Mouse (Mus musculus): ENCODE results near the gene Selenos. TPM values are rescaled to one million over a fixed set of nuclear protein-coding genes. Genes with fewer than 3 reads are reported as not detected.
"Not testable (repeated sequence)": the region's sequence is repeated elsewhere in the genome, so short reads cannot be mapped to it uniquely, and the experiment has no call there.

Selenos gene
- polyA plus RNA-seq, 1 experiment from 2014 or later, result 140 TPM

DNA sequence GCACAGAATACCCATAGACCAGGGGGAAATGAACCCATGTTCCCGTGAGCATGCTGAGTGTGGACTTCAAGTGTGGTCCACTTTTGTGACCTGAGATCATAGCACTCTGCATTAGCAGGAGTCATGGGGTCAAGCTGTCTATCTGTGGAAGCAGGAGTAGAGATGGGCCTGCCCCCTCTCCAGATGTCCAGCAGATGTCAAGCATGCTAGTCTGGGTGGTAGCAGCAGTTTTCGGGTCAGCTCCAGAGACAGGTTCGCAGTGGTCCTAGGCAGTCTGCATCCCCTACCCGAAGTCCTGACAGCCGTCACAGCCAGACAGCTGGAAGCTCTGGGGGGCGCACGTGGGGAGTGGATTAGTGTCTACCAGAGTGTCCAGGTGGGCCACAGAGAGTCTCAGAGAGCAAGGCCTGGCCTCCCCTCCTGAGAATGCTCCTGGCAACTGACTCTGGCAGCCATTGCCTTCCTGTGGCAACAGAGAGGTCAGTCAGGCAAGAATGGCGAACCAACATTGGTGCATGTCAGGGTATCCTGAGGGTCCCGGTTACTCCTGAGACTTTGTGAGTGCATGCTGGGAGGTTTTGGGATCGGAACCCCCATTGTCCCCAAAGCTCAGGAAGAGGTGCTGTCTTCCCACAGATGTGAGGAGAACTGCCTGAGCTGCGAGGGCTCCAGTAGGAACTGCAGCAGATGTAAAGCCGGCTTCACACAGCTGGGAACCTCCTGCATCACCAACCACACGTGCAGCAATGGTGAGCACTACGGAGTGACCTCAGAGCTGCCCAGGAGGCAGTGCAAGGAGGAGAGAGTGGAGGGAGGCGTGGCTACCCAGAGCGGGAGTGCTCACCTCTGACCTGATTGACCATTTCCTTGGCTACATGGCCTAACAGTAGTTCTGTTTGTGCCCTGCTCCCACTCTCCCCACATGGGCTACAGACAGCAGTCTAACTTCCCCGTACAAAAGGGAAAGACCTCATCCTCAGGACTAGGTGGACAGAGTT lies 32.2 kb upstream of the Selenos start:
- ATAC-seq (ENCODE audit: low read depth), result no peak
- no peak overlapping the region for H3K9ac ChIP-seq (ENCODE audit: low read depth, low read length)
- 0 out of 2 replicates have a peak, but pooled peaks cover 3% of the 10 kb centered on the region for H3K27me3 ChIP-seq (replicated peaks; ENCODE audit: control insufficient read depth, insufficient read depth, low read length)
- DNase-seq (ENCODE audit: low spot score), result no peak
- no peak overlapping the region for H3K4me3 ChIP-seq (ENCODE audit: low read depth, low read length)
- H3K4me2 ChIP-seq (ENCODE audit: low read depth, low read length), result no peak overlapping the region
- no peaks in the 10 kb centered on the region for H3K9me3 ChIP-seq (ENCODE audit: control insufficient read depth, low read length)
- H3K36me3 ChIP-seq (ENCODE audit: control insufficient read depth, insufficient read depth, low read length), result no peaks in the 10 kb centered on the region
- no peak overlapping the region for H3K27ac ChIP-seq (replicated peaks; ENCODE audit: low read depth, low read length)
- H3K4me1 ChIP-seq (ENCODE audit: control insufficient read depth, insufficient read depth, low read length), result 0 out of 2 replicates have a peak, but pooled peaks cover 9% of the 10 kb centered on the region
- WGBS, result 42% methylated on average over 17 of the region's 17 CpGs

DNA sequence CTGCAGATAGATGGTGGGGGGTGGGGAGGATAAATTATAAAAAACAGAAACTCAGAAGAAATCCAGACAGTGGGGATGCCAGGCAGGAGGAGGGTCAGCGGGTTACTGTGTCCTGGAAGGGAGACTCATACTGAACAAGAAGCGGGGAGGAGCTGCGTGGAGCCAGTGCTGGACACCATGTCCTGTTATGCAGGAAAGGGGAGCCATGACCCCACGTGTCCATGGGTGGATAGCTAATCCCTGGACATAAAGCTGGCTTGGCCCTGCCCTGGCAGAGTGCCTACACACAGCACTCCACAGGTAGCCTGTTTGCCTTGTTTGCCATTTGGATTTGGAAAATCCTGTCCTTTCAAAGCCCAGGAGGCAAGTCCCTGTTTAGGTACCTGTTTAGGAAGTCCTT lies 31.5 kb upstream of the Selenos start:
- H3K4me1 ChIP-seq (ENCODE audit: control insufficient read depth, insufficient read depth, low read length), result 0 out of 2 replicates have a peak, but pooled peaks cover 9% of the 10 kb centered on the region
- no peaks in the 10 kb centered on the region for H3K36me3 ChIP-seq (ENCODE audit: control insufficient read depth, insufficient read depth, low read length)
- no peak overlapping the region for H3K4me3 ChIP-seq (ENCODE audit: low read depth, low read length)
- H3K9me3 ChIP-seq (ENCODE audit: control insufficient read depth, low read length), result no peaks in the 10 kb centered on the region
- DNase-seq (ENCODE audit: low spot score), result no peak
- no peak overlapping the region for H3K9ac ChIP-seq (ENCODE audit: low read depth, low read length)
- H3K27ac ChIP-seq (replicated peaks; ENCODE audit: low read depth, low read length), result no peak overlapping the region
- ATAC-seq (ENCODE audit: low read depth), result no peak
- 0 out of 2 replicates have a peak, but pooled peaks cover 1% of the 10 kb centered on the region for H3K27me3 ChIP-seq (replicated peaks; ENCODE audit: control insufficient read depth, insufficient read depth, low read length)
- WGBS, result 60% methylated on average over 4 of the region's 4 CpGs
- no peak overlapping the region for H3K4me2 ChIP-seq (ENCODE audit: low read depth, low read length)

DNA sequence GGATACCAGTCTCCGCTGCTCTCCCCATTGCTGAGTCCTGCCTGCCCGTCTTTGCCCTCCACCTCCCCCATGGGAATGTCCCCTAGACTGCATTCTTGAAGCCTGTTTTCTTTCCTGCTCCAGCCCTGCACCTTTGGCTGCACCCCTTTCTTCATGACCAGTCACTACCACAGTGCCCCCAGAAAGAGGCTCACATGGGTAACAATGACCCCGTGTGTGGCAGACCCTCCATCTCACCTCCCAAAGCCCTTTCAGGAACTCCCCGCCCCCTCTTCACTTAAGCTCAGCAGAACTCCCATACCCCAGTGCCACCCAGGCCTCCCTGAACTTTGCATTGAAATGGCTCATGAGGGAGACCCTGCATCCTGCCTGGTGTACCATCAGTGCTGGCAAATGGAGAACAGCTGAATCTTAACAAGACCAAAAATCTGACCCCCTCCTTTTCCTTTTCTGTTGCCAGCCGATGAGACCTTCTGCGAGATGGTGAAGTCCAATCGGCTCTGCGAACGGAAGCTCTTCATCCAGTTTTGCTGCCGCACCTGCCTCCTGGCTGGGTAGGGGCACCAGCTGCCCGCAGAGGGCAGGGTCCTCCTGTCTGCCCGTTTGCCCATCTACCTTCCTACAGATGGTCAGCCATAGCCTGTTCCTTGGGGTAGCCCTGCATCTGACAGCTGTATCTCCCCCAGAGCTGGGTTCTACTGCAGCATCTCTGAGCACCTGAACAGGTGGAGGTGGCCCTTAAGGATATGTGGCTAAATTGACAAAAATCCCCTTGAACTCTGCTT lies 30.8 kb upstream of the Selenos start:
- H3K27me3 ChIP-seq (replicated peaks; ENCODE audit: control insufficient read depth, insufficient read depth, low read length), result no peaks in the 10 kb centered on the region
- 0 out of 2 replicates have a peak, but pooled peaks cover 9% of the 10 kb centered on the region for H3K4me1 ChIP-seq (ENCODE audit: control insufficient read depth, insufficient read depth, low read length)
- no peak overlapping the region for H3K9ac ChIP-seq (ENCODE audit: low read depth, low read length)
- H3K9me3 ChIP-seq (ENCODE audit: control insufficient read depth, low read length), result no peaks in the 10 kb centered on the region
- H3K4me2 ChIP-seq (ENCODE audit: low read depth, low read length), result no peak overlapping the region
- 84% methylated on average over 12 of the region's 12 CpGs for WGBS
- DNase-seq (ENCODE audit: low spot score) (no peak), ATAC-seq (ENCODE audit: low read depth) (no peak)
- H3K36me3 ChIP-seq (ENCODE audit: control insufficient read depth, insufficient read depth, low read length), result no peaks in the 10 kb centered on the region
- H3K4me3 ChIP-seq (ENCODE audit: low read depth, low read length), result no peak overlapping the region
- no peak overlapping the region for H3K27ac ChIP-seq (replicated peaks; ENCODE audit: low read depth, low read length)

DNA sequence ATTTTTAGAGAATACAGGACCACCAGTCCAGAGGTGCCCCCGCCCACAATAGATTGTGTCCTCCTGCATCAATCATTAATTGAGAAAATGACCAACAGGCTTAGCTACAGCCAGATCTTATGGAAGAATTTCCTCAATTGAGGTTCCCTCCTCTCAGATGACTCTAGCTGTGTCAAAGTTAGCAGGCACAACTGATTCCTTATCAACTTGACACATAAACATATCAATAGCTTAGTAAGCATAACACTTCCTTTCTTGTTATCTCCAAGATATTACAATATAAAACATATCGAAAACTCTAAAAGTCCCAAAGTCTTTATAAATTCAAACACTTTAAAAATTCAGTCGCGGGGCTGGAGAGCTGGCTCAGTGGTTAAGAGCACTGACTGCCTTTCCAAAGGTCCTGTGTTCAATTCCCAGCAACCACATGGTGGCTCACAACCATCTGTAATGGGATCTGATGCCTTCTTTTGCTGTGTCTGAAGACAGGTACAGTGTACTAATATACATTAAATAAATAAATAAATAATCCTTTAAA lies 25.4 kb upstream of the Selenos start:
- no peak overlapping the region for H3K4me3 ChIP-seq (ENCODE audit: low read depth, low read length)
- no peaks in the 10 kb centered on the region for H3K9me3 ChIP-seq (ENCODE audit: control insufficient read depth, low read length)
- no peaks in the 10 kb centered on the region for H3K4me1 ChIP-seq (ENCODE audit: control insufficient read depth, insufficient read depth, low read length)
- WGBS, result 87% methylated on average over 4 of the region's 4 CpGs
- H3K9ac ChIP-seq (ENCODE audit: low read depth, low read length), result no peak overlapping the region
- DNase-seq (ENCODE audit: low spot score), result no peak
- no peaks in the 10 kb centered on the region for H3K36me3 ChIP-seq (ENCODE audit: control insufficient read depth, insufficient read depth, low read length)
- H3K27me3 ChIP-seq (replicated peaks; ENCODE audit: control insufficient read depth, insufficient read depth, low read length), result no peaks in the 10 kb centered on the region
- no peak overlapping the region for H3K4me2 ChIP-seq (ENCODE audit: low read depth, low read length)
- no peak overlapping the region for H3K27ac ChIP-seq (replicated peaks; ENCODE audit: low read depth, low read length)
- no peak for ATAC-seq (ENCODE audit: low read depth)

DNA sequence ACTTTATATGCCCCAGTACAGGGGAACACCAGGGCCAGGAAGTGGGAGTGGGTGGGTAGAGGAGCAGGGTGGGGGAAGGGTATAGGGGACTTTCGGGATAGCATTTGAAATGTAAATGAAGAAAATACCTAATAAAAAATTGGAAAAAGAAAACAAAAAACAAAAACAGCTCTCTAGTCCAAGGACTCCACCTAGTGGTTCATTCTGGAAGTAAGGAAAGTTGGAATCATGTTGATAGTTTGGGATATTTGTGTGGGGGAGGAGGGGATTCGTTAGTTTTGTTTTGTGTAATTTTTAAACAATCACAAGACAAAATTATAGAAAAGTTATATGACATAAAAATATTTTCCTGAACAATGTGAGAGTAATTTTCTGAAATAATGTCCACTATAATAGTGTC lies 24.1 kb upstream of the Selenos start:
- H3K9ac ChIP-seq (ENCODE audit: low read depth, low read length); H3K4me2 ChIP-seq (ENCODE audit: low read depth, low read length); H3K9me3 ChIP-seq (ENCODE audit: control insufficient read depth, low read length); H3K27me3 ChIP-seq (replicated peaks; ENCODE audit: control insufficient read depth, insufficient read depth, low read length); H3K27ac ChIP-seq (replicated peaks; ENCODE audit: low read depth, low read length); H3K4me1 ChIP-seq (ENCODE audit: control insufficient read depth, insufficient read depth, low read length); ATAC-seq (ENCODE audit: low read depth); DNase-seq (ENCODE audit: low spot score); H3K36me3 ChIP-seq (ENCODE audit: control insufficient read depth, insufficient read depth, low read length); H3K4me3 ChIP-seq (ENCODE audit: low read depth, low read length): not testable (repeated sequence)
- WGBS, result 14% methylated on average over 2 of the region's 2 CpGs

DNA sequence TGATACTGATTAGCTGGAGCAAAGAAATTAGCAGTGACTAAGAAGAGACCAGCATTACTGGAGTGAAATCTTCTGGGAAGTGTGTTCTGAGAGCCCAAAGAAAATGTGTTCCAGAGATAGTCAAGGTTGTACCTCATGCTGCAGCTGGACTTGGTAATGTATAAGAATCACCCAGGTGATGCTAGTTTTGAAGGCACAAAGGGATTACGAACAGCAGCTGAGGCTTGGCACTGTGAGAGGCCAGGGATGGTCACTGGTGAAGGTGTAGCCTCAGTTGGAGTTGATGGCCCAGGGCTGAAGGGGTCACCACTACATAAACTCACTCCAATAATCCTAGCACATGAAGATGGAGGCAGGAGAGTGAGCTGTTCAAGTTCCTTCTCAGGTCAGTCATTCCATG lies 20.7 kb upstream of the Selenos start, which contains the start of gene Snrpa1:
Snrpa1 (plus strand) TSS at position 301 of the 400 bp plus-strand sequence.
- Histone ChIP-seq H3K36me3 (ENCODE audit: control insufficient read depth, insufficient read depth, low read length) (peaks cover 10% of the 10 kb centered on the region; the same call in 1 of the 2 replicates), H3K9ac (ENCODE audit: low read depth, low read length) (peak within 1 kb of the TSS; percentile 89), H3K27ac (replicated peaks; ENCODE audit: low read depth, low read length) (no peak within 1 kb of the TSS)

DNA sequence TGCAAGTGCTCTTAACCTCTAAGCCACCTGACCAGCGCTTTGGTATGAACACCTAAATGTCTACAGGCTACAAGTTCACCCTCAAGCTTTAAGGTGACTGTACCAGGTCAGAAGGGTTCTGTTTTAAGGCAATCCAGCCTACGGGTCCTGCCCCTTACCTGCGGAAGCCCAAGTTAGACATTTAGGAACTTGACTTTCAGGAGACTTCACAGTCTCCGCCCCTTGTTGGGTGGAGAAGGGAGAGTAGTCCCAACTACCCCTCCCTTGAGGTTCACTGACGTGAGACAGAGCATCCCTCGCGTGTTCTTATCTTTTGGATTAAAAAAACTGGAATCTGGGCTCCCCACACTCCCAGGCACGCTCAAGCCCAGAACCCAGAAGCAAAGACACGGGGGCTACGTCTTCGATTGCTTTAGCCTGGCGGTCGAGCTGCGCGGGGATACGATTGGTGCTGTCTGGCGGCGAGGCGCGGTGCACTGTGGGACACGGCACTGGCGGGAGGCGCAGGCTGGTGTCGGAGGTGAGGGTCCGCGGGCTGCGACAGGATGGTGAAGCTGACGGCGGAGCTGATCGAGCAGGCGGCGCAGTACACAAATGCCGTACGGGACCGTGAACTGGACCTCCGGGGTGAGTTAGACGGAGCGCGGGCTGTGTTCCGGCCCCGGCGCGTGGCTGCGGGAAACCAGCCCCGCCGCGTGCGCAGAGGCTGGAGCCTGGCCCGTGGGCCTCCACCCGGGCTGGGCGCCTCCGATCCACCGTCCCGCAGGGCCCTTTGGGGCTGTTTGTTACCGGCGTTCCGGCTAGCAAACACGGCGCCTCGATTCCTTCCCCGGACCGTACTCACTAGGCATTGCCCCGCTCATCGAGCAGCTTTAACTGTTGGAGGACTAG lies 19.1 kb upstream of the Selenos start:
- H3K27me3 ChIP-seq (replicated peaks; ENCODE audit: control insufficient read depth, insufficient read depth, low read length), result no peaks in the 10 kb centered on the region
- peak overlapping the region; percentile 89 for H3K9ac ChIP-seq (ENCODE audit: low read depth, low read length)
- peak; percentile 97 for ATAC-seq (ENCODE audit: low read depth)

More for the DNA sequence above, 20.7 kb upstream of the Selenos start, which contains the start of gene Snrpa1:
- DNase-seq (ENCODE audit: low spot score) (no peak), ATAC-seq (ENCODE audit: low read depth) (no peak)
- Histone ChIP-seq H3K4me3 (ENCODE audit: low read depth, low read length) (peak within 1 kb of the TSS; percentile 86), H3K4me1 (ENCODE audit: control insufficient read depth, insufficient read depth, low read length) (peaks cover 13% of the 10 kb centered on the region), H3K27me3 (replicated peaks; ENCODE audit: control insufficient read depth, insufficient read depth, low read length) (no peaks in the 10 kb centered on the region), H3K4me2 (ENCODE audit: low read depth, low read length) (peak within 1 kb of the TSS; percentile 90), H3K9me3 (ENCODE audit: control insufficient read depth, low read length) (no peaks in the 10 kb centered on the region)
- 76% methylated on average over 1 of the region's 1 CpGs for WGBS

More for the DNA sequence above, 19.1 kb upstream of the Selenos start:
- H3K27ac ChIP-seq (replicated peaks; ENCODE audit: low read depth, low read length), result peak overlapping the region; percentile 65
- peaks cover 13% of the 10 kb centered on the region for H3K4me1 ChIP-seq (ENCODE audit: control insufficient read depth, insufficient read depth, low read length)
- DNase-seq (ENCODE audit: low spot score), result peak; percentile 94
- under 1% methylated on average over 43 of the region's 64 CpGs for WGBS
- peak overlapping the region; percentile 86 for H3K4me3 ChIP-seq (ENCODE audit: low read depth, low read length)
- peaks cover 23% of the 10 kb centered on the region for H3K36me3 ChIP-seq (ENCODE audit: control insufficient read depth, insufficient read depth, low read length)
- H3K4me2 ChIP-seq (ENCODE audit: low read depth, low read length), result peak overlapping the region; percentile 90
- H3K9me3 ChIP-seq (ENCODE audit: control insufficient read depth, low read length), result no peaks in the 10 kb centered on the region
